Mouse (Mus musculus) kidney, postnatal 0 days (tissue): ENCODE results near the gene Hoxa7. TPM values are rescaled to one million over a fixed set of nuclear protein-coding genes. Genes with fewer than 3 reads are reported as not detected.
A peak's percentile ranks its signal among the peaks of the same experiment; 100 is the strongest.

Source experiments
- ATAC-seq: fragments of 200-750 bp; cut with Nextera tagmentation; replicated peaks from 2 replicates; pipeline ENCODE4 v1.8.0; 2017; ENCODE audit warnings: low read depth, moderate number of reproducible peaks, moderate TSS enrichment, moderate library complexity; ENCODE audit not compliant: low FRiP score
- DNase-seq: peaks from one replicate; pipeline ENCODE4 v3.0.0-alpha.2; 2016; ENCODE audit warnings: low spot score
- H3K27ac ChIP-seq: fragments of 300-500 bp; sonication (generic); 2 replicates; pipeline ENCODE4 v1.5.1; 2014; ENCODE audit warnings: mild to moderate bottlenecking
- H3K27me3 ChIP-seq: fragments of 300-500 bp; sonication (generic); 2 replicates; pipeline ENCODE4 v1.6.1; 2014; ENCODE audit warnings: low read length, mixed read lengths; ENCODE audit not compliant: insufficient read depth
- H3K36me3 ChIP-seq: fragments of 300-500 bp; sonication (generic); 2 replicates; pipeline ENCODE4 v1.6.1; 2014; ENCODE audit warnings: low read length, mixed read lengths; ENCODE audit not compliant: insufficient read depth
- H3K4me1 ChIP-seq: fragments of 300-500 bp; sonication (generic); replicated peaks from 2 replicates; pipeline ENCODE4 v1.6.1; 2014; ENCODE audit warnings: antibody characterized with exemption, low read length, mixed read lengths; ENCODE audit not compliant: insufficient read depth
- H3K4me2 ChIP-seq: fragments of 300-500 bp; sonication (generic); 2 replicates; pipeline ENCODE4 v1.6.1; 2014; ENCODE audit warnings: mild to moderate bottlenecking, low read length, moderate library complexity, mixed read lengths
- H3K4me3 ChIP-seq: fragments of 300-500 bp; sonication (generic); replicated peaks from 2 replicates; pipeline ENCODE4 v1.5.1; 2014; ENCODE audit warnings: low read depth, low read length
- H3K9ac ChIP-seq: fragments of 300-500 bp; sonication (generic); 2 replicates; pipeline ENCODE4 v1.6.1; 2014; ENCODE audit warnings: low read depth, low read length
- H3K9me3 ChIP-seq: fragments of 300-500 bp; sonication (generic); replicated peaks from 2 replicates; pipeline ENCODE4 v1.6.1; 2016; ENCODE audit warnings: low read length, inconsistent platforms, mixed read lengths
- CTCF ChIP-seq: IDR thresholded peaks from 2 replicates; pipeline ENCODE4 v1.5.1; 2016; ENCODE audit warnings: antibody characterized with exemption, low read depth, mild to moderate bottlenecking, moderate library complexity
- WGBS: fragments of 180-500 bp; shearing (Covaris S2); extraction: QIAGEN DNeasy Blood & Tissue Kit; methylation state at CpG from one replicate; pipeline ENCODE4 v1.1.7; 2014; 5-methylcytosine and 5-hydroxymethylcytosine counted together
- polyA plus RNA-seq: library from polyadenylated mRNA; unstranded; fragments of >200 nt; fragmentation: Nextera tagmentation; extraction: Ambion mirVana; gene quantifications from 2 replicates; pipeline ENCODE4 v1.2.1, GENCODE M21; 2015

The Hoxa7 gene
- polyA plus RNA-seq, 1 experiment from 2014 or later: 29.7 TPM

DNA sequence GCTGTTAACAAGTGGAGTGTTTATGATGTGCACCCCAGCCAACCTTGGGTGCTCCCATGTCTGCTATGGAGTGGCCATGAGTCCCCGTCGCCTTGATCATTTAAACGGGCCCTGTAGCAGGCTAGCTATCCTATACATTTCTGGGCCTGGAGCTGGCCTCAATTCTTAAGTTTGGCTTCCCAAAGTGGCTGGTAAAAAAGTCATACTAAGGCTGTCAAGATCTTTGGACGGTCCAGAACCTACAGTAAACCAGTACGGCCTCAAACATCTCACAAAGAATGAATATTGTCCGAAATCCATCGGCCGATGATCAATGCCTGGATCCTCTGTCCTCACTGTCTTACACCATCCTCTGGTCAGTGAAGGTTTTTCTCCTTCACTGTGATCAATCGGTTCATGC is 13.6 kb upstream of the Hoxa7 start:
- no peaks in the 10 kb centered on the region for H3K9me3 ChIP-seq
- peak overlapping the region; percentile 92 for H3K4me2 ChIP-seq
- peak overlapping the region; percentile 98 for H3K9ac ChIP-seq
- H3K36me3 ChIP-seq: no peaks in the 10 kb centered on the region
- WGBS: 23% methylated on average over 9 of the region's 9 CpGs
- no peak for DNase-seq
- H3K27ac ChIP-seq: peak overlapping the region; percentile 97
- peak overlapping the region; percentile 85 for H3K4me3 ChIP-seq
- ATAC-seq: no peak
- no peaks in the 10 kb centered on the region for H3K27me3 ChIP-seq
- no peak for TF ChIP-seq CTCF
- H3K4me1 ChIP-seq: peaks cover 4% of the 10 kb centered on the region; the same call in 1 of the 2 replicates

DNA sequence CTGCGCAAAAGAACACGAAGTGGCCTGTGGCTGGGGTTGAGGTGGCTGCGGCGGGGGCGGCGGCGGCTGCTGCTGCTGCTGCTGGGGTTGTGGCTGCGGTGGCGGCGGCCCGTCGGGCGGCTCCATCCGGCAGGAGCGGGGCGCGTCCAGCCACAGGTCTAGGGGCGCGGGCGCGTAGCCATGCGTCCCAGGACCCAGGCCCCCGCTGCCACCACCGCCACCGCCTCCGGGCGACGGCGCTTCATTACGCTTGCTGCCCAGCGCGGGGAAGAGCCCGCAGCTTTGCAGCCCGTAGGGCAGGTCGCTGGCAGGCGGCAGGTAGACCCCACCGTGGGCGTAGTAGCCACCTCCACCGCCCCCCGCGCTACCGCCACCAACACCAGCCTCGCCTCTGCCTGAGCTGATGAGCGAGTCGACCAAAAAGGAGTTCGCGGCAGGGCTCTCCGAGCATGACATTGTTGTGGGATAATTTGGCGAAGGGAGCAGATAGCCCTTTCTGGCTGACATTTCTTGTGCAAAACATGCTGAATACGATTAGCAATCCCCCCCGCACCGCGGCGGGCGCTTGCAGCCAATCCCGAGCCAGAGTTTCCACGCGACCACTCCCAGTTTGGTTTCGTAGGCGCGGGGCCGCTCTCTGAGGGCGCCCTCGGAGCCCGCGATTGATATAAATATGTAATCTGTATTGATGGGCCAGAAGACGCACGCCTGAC is 12.9 kb upstream of the Hoxa7 start:
- Histone ChIP-seq H3K9ac (peak overlapping the region; percentile 98), H3K36me3 (no peaks in the 10 kb centered on the region; the same call in 1 of the 2 replicates), H3K27me3 (no peaks in the 10 kb centered on the region), H3K4me2 (peak overlapping the region; percentile 92), H3K4me1 (peaks cover 4% of the 10 kb centered on the region; the same call in 1 of the 2 replicates), H3K4me3 (peak overlapping the region; percentile 85), H3K9me3 (no peaks in the 10 kb centered on the region), H3K27ac (peak overlapping the region; percentile 97)
- DNase-seq: peak; percentile 93
- peak; percentile 22 for ATAC-seq
- no peak for TF ChIP-seq CTCF
- WGBS: under 1% methylated on average over 63 of the region's 68 CpGs

DNA sequence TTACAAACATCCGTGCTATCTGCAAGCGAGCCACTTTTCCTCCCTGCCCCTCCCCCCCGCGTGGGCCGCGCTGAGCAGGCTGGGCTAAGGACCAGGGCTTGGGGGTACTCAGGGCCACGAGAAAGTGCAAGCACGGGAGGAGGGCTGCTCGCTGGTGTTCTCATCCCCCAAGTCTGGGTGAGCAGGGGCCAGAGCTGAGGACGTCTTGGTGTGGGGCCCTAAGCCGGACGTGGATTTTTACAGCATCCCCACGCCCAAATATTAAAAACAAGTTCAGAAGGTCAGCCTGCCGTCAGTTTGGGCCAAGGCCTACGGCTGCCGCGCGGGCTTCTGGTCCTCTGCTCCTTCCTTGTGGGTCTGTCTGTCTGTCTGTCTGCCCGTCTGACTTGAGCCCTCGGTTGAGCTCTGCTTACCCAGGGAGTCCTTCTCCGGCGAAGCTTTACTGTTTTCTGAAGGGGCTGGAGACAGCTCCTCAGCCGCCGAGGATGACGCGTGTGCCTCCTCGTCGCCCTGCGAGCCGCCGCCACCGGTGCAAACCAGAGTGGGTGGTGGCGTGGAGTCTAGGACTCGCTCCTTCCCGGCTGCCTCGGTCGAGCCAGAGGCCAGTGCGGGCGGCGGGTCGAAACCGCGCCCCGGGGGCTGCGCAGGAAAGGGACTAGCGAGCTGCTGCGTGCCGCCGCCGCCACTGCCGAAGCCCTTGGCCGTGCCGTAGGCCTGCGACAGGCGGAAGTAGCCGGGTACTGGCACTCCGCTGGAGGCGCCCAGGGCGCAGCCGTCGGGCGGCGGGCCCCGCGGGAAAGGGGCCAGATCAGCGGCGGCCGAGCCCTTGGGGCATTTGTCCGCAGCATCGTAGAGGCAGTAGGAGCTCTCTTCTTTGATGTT is 12.1 kb upstream of the Hoxa7 start:
- Histone ChIP-seq H3K27ac (peak overlapping the region; percentile 97), H3K36me3 (no peaks in the 10 kb centered on the region; the same call in 1 of the 2 replicates), H3K4me2 (peak overlapping the region; percentile 92), H3K9ac (peak overlapping the region; percentile 98), H3K4me3 (peak overlapping the region; percentile 85), H3K9me3 (no peaks in the 10 kb centered on the region), H3K27me3 (no peaks in the 10 kb centered on the region), H3K4me1 (peaks cover 4% of the 10 kb centered on the region; the same call in 1 of the 2 replicates)
- TF ChIP-seq CTCF: no peak
- under 1% methylated on average over 68 of the region's 70 CpGs for WGBS
- DNase-seq (peak; percentile 87), ATAC-seq (peak; percentile 40)

DNA sequence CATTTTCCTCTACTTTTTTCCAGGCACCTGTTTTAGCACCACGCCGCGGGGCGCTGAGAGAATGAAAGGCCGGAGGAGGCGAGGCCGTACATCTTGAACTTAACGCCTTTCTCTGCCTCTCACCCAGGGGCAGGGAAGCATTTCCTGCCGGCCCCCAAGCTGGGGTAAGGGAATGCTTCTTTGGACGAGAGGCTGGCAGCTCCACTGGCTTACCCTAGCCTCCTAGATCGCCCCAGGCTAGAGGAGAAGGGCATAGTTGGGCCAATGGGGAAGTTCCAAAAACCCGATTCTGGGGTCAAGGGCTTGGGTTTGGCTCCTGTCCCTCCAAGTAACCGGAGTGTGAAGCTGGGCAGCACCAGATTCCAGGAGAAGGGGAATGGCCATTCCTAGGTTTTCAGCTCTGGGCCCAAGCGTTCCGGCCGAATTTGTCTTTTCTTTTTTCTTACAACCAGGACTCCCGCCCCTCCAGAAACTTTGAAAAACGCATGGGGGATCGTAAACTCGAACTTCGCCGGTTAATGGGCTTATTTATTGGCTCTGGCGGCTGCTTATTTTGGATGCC is 11.4 kb upstream of the Hoxa7 start:
- DNase-seq: no peak
- Histone ChIP-seq H3K27me3 (no peaks in the 10 kb centered on the region), H3K9ac (peak overlapping the region; percentile 98), H3K4me3 (peak overlapping the region; percentile 85), H3K36me3 (no peaks in the 10 kb centered on the region; the same call in 1 of the 2 replicates), H3K4me1 (peaks cover 4% of the 10 kb centered on the region; the same call in 1 of the 2 replicates), H3K4me2 (peak overlapping the region; percentile 92), H3K27ac (peak overlapping the region; percentile 97), H3K9me3 (no peaks in the 10 kb centered on the region)
- WGBS: under 1% methylated on average over 23 of the region's 23 CpGs
- TF ChIP-seq CTCF: no peak
- ATAC-seq: no peak

DNA sequence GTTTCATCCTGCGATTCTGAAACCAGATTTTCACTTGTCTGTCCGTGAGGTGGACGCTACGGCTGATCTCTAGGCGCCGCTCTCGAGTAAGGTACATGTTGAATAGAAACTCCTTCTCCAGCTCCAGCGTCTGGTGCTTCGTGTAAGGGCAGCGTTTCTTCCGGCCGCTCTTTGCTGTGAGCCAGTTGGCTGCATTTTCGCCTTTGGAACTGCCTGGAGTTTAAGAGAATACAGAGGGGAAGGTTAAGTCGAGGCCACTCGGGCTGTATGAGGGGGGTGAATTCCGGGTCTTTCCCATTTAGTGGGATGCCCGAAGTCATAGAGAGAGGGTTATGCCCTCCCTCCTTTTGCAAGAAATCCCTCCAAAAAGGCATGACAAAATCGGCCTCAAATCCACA is 10.9 kb upstream of the Hoxa7 start:
- no peaks in the 10 kb centered on the region; the same call in 1 of the 2 replicates for H3K36me3 ChIP-seq
- no peaks in the 10 kb centered on the region for H3K9me3 ChIP-seq
- ATAC-seq (no peak), DNase-seq (no peak)
- under 1% methylated on average over 18 of the region's 18 CpGs for WGBS
- H3K27me3 ChIP-seq: no peaks in the 10 kb centered on the region
- peak overlapping the region; percentile 97 for H3K27ac ChIP-seq
- peaks cover 4% of the 10 kb centered on the region; the same call in 1 of the 2 replicates for H3K4me1 ChIP-seq
- peak overlapping the region; percentile 98 for H3K9ac ChIP-seq
- H3K4me3 ChIP-seq: peak overlapping the region; percentile 85
- no peak for TF ChIP-seq CTCF
- peak overlapping the region; percentile 92 for H3K4me2 ChIP-seq
